Mouse (Mus musculus): ENCODE results near the gene 1520401A03Rik.
A peak's percentile ranks its signal among the peaks of the same experiment; 100 is the strongest.
"Not testable (repeated sequence)": the region's sequence is repeated elsewhere in the genome, so short reads cannot be mapped to it uniquely, and the experiment has no call there.

Gene 1520401A03Rik

GRCm38 (mm10) chr17:23722376-23723125 lies at the start of gene 1520401A03Rik:
TSS of gene 1520401A03Rik (minus strand) at chr17:23722783.
- no peak for DNase-seq (ENCODE audit: low spot score in 2 of 2)

GRCm38 (mm10) chr17:23772219-23772556 lies 49.6 kb upstream of the 1520401A03Rik start:
- DNase-seq (ENCODE audit: low spot score in 2 of 2), result not testable (repeated sequence)

GRCm38 (mm10) chr17:23771284-23772218 lies 49.0 kb upstream of the 1520401A03Rik start, which contains the start of gene Flywch1:
TSS of gene Flywch1 (minus strand) at chr17:23771602.
- peak; percentile 98 to 99 for DNase-seq (ENCODE audit: low spot score in 2 of 2)

DNA sequence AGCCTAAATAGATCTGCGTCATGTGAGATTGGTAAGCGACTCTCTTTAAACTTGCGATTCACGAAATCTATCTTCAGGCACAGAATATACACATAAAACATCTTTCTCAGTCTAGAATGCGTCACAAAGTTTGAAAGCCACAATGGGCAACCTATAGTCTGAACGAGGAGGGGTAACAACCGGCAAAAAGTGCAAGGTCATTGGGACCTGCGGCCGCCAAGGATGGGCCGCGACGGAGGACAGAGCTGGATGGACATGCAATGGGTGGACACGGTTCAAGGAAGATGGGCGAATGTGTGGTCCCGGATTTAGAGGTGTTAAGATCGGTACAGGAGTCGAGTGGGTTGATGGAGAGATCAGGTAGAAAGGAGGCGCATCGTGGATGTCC lies 48.3 kb upstream of the 1520401A03Rik start:
- DNase-seq (ENCODE audit: low spot score in 2 of 2), result peak in 1 of 2 experiments; percentile 51

GRCm38 (mm10) chr17:23770493-23770892 lies 47.9 kb upstream of the 1520401A03Rik start:
- no peak for DNase-seq (ENCODE audit: low spot score in 2 of 2)

GRCm38 (mm10) chr17:23762976-23763375 lies 40.4 kb upstream of the 1520401A03Rik start:
- DNase-seq (ENCODE audit: low spot score in 2 of 2), result no peak

DNA sequence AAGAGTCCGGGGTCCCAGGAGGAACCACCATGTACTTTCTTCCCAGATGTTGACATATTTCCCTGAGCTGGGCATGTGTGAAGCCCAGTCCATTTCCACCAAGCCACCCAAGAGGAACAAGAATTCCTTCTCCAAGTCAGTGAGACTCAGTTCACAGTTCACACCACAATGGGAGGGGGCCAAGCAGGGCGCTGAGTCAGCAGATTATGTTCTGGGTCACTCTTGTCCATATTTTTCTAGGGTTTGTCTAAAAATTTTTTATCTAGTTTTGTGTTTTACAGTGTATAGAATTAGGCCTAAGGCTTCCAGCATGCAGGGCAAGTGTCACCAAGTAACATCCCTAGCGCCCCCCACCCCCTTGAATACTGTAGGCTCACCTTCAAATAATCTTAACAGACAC lies 38.6 kb upstream of the 1520401A03Rik start:
- no peak for DNase-seq (ENCODE audit: low spot score in 2 of 2)

DNA sequence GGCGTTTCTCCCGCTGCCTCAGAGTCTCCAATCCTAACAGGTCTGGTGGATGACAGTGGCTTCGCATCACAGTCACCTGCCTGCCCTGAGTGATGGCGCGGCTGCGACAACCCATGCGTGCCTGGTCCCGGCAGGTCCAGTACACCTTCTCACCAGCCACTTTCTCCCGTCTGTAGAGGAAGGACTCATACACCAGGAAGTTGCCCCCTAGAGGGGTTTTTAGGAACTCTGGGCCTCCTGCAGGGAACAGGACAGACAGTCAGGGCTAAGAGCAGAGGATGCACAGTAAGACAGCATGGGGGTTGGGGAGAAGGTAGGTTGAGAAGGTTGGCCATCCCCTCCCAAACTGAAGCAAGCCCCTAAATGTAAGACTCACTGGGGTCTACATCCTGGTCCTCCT lies 37.6 kb upstream of the 1520401A03Rik start:
- no peak for DNase-seq (ENCODE audit: low spot score in 2 of 2)

DNA sequence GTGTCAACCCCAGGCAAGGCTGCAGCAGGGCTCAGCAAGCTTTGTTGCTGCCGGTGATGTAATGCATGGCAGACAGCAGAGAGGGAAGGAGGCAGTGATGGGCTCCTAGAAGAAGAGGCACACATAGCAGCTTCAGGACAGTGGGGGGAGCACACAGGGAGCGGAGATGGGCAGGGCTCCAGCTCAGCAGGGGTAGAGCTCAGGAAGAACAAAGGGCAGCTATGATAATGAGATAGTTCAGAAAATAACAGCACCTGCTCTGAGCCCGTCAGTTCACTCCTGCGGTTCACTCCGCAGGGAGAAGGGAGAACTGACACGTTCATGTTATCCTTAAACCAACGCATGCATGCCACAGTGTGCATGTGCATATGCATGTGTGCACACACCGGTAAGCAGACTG lies 36.2 kb upstream of the 1520401A03Rik start:
- no peak for DNase-seq (ENCODE audit: low spot score in 2 of 2)

DNA sequence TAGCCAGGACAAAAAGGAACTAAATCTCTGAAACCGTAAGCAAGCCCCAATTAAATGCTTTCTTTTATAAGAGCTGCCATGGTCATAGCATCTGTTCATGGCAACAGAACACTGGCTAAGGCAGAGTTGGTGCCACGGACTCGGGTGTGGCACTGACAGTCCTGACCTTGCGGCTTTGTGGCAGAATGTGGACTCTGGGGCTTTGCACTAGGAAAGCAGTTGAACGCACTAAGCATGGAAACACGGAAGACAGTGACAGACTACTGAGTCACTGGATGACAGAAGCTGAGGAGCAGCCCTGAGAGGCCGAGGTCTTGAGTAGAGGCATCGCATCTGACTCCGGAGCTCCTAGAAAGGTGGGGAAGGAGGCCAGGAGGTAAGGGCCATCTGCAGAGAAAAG lies 35.0 kb upstream of the 1520401A03Rik start:
- DNase-seq (ENCODE audit: low spot score in 2 of 2), result no peak

DNA sequence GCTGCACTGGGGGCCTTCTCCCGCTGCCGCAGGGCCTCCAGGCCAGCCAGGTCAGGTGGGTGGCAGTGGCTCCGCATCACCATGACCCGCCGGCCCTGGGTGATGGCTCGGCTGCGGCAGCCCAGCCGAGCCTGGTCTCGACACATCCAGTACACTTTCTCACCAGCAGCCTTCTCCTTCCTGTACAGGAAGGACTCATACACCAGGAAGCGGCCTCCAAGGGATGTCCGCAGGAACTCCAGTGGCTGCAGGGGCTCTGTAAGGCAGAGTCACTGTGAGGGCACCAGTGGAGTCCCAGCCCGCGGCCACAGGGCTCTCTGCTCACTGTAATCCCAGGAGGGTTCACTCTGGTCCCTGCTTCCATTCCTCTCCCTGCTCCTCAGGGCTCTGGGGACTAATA lies 33.1 kb upstream of the 1520401A03Rik start:
- no peak for DNase-seq (ENCODE audit: low spot score in 2 of 2)

GRCm38 (mm10) chr17:23749400-23750191 lies 27.0 kb upstream of the 1520401A03Rik start:
- no peak for DNase-seq (ENCODE audit: low spot score in 2 of 2)

GRCm38 (mm10) chr17:23748631-23749391 lies 26.2 kb upstream of the 1520401A03Rik start:
- DNase-seq (ENCODE audit: low spot score in 2 of 2), result peak; percentile 66 to 79

- DNase-seq (ENCODE audit: low spot score in 2 of 2), result no peak
These were observed 25.4 kb upstream of the 1520401A03Rik start for GRCm38 (mm10) chr17:23748026-23748425.

GRCm38 (mm10) chr17:23747471-23747870 lies 24.9 kb upstream of the 1520401A03Rik start:
- no peak for DNase-seq (ENCODE audit: low spot score in 2 of 2)

DNA sequence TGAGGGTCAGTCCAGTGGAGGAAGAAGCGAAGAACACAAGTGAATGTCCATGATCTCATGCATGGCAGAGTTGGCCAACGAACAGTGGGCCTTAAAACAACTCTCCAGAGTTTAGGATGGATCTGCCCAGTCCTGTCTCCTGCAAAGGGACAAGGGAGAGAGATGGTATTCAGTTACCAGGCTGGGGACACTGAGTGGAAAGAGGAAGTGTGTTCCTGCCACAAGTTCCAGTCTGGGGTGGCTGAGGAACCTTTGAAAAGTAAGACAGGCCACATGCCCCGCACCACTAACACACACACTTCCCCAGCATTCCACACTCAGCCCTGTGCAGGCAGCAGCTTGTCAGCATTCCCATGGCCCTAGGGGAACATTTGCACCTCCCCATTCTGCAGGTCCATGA lies 24.2 kb upstream of the 1520401A03Rik start:
- DNase-seq (ENCODE audit: low spot score in 2 of 2), result no peak

- DNase-seq (ENCODE audit: low spot score in 2 of 2), result no peak
These were observed 23.7 kb upstream of the 1520401A03Rik start for GRCm38 (mm10) chr17:23746311-23746710.

- no peak for DNase-seq (ENCODE audit: low spot score in 2 of 2)
These were observed 23.0 kb upstream of the 1520401A03Rik start, which contains the start of gene Kremen2 for GRCm38 (mm10) chr17:23745301-23746251. TSS of gene Kremen2 (minus strand) at chr17:23745833.

- DNase-seq (ENCODE audit: low spot score in 2 of 2), result no peak
These were observed 22.1 kb upstream of the 1520401A03Rik start for GRCm38 (mm10) chr17:23744651-23745050.

DNA sequence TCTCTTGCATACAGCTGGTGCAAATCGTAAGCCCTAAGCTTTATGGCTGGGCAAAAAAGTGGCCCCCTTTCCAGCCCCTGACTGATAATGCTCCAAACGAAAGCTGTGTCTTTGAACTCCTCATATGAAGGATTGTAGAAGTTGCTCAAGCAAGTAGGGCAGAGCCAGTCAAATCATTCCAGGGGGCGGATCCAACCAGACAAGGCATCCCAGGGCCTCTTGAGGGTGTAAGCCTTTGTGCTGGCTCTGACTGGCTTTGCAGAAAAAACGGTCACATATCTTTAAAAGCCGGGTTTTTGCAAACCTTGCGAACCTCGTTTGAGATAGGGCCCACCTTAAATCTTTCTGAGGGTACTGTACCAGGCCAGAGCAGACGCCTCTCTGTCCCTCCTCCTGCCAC lies 21.5 kb upstream of the 1520401A03Rik start:
- no peak for DNase-seq (ENCODE audit: low spot score in 2 of 2)
